Mouse (Mus musculus) G1E (cell line): ENCODE data around the gene Rit1.
"Not testable (repeated sequence)": the region's sequence is repeated elsewhere in the genome, so short reads cannot be mapped to it uniquely, and the experiment has no call there.

Experiments
- CTCF ChIP-seq: IDR thresholded peaks from 2 replicates; pipeline ENCODE4 v1.5.1; 2012; ENCODE audit warnings: low read depth, low read length, inconsistent platforms, mixed read lengths
- GATA1 ChIP-seq: IDR thresholded peaks from 2 replicates; pipeline ENCODE4 v1.6.1; 2012; ENCODE audit warnings: borderline replicate concordance, low read length, inconsistent platforms, mixed read lengths
- POLR2AphosphoS5 ChIP-seq: IDR thresholded peaks from 2 replicates; pipeline ENCODE4 v1.6.1; 2012; ENCODE audit warnings: low read depth, low read length, inconsistent platforms; ENCODE audit not compliant: insufficient replicate concordance

- not testable (repeated sequence) for TF ChIP-seq CTCF, GATA1, POLR2AphosphoS5
Observed at GRCm38 (mm10) chr3:88774939-88775841, 58.6 kb downstream of the Rit1 start, which contains the start of gene Syt11.
